Mouse (Mus musculus) thymus, adult 2 months (tissue): ENCODE data around the gene Ttll3. TPM values are rescaled to one million over a fixed set of nuclear protein-coding genes. Genes with fewer than 3 reads are reported as not detected.

Experiments
- DNase-seq: peaks from one replicate; pipeline ENCODE4 v3.0.0; 2021
- H3K27ac ChIP-seq: fragments of 200-500 bp; 2 replicates; pipeline ENCODE4 v1.5.1; 2012; ENCODE audit warnings: low read length, control low read depth; ENCODE audit not compliant: control insufficient read depth, insufficient read depth
- H3K27me3 ChIP-seq: fragments of 200-500 bp; 2 replicates; pipeline ENCODE4 v1.6.1; 2012; ENCODE audit warnings: mild to moderate bottlenecking, low read length, moderate library complexity, mixed read lengths; ENCODE audit not compliant: control insufficient read depth, insufficient read depth
- H3K36me3 ChIP-seq: fragments of 200-500 bp; 2 replicates; pipeline ENCODE4 v1.6.1; 2012; ENCODE audit warnings: mild to moderate bottlenecking, low read length, moderate library complexity; ENCODE audit not compliant: control insufficient read depth, insufficient read depth
- H3K4me1 ChIP-seq: fragments of 200-500 bp; replicated peaks from 2 replicates; pipeline ENCODE4 v1.6.1; 2012; ENCODE audit warnings: low read length; ENCODE audit not compliant: control insufficient read depth, insufficient read depth
- H3K4me3 ChIP-seq: fragments of 200-500 bp; 2 replicates; pipeline ENCODE4 v1.5.1; 2012; ENCODE audit warnings: mild to moderate bottlenecking, low read length, control low read depth, moderate library complexity; ENCODE audit not compliant: control insufficient read depth, insufficient read depth
- CTCF ChIP-seq: fragments of 200-500 bp; IDR thresholded peaks from 2 replicates; pipeline ENCODE4 v1.5.1; 2012; ENCODE audit warnings: mild to moderate bottlenecking, control low read depth, low read length, moderate library complexity, borderline replicate concordance; ENCODE audit not compliant: control insufficient read depth, poor library complexity, insufficient read depth; ENCODE audit errors: extremely low read depth
- POLR2A ChIP-seq: fragments of 200-500 bp; IDR thresholded peaks from 2 replicates; pipeline ENCODE4 v1.6.1; 2012; ENCODE audit warnings: mild to moderate bottlenecking, low read length, control low read depth, moderate library complexity; ENCODE audit not compliant: control insufficient read depth, poor library complexity, insufficient read depth; ENCODE audit errors: extremely low read depth
- WGBS: fragments of 180-500 bp; shearing (Covaris S2); methylation state at CpG from one replicate; pipeline ENCODE4 v1.1.7; 2018; 5-methylcytosine and 5-hydroxymethylcytosine counted together
- polyA plus RNA-seq: library from polyadenylated mRNA; depleted of rRNA; stranded (reverse); fragments of >200 nt; gene quantifications from 2 replicates; pipeline ENCODE4 v1.2.3, GENCODE M21; 2012

Ttll3 gene
- polyA plus RNA-seq, 1 experiment, result 43.1 TPM

GRCm38 (mm10) chr6:113427397-113427796, 38.3 kb downstream of the Ttll3 start:
- Histone ChIP-seq H3K27ac (no peak overlapping the region), H3K4me3 (no peak overlapping the region), H3K4me1 (no peaks in the 10 kb centered on the region), H3K36me3 (no peaks in the 10 kb centered on the region), H3K27me3 (no peaks in the 10 kb centered on the region)
- TF ChIP-seq POLR2A (no peak), CTCF (no peak)
- 69% methylated on average over 3 of the region's 3 CpGs for WGBS
- DNase-seq, result peak; percentile 58

- Histone ChIP-seq H3K4me3 (no peak overlapping the region), H3K4me1 (no peaks in the 10 kb centered on the region), H3K27ac (no peak overlapping the region), H3K36me3 (no peaks in the 10 kb centered on the region), H3K27me3 (no peaks in the 10 kb centered on the region)
- TF ChIP-seq CTCF (no peak), POLR2A (no peak)
- DNase-seq, result no peak
- WGBS, result 95% methylated on average over 16 of the region's 16 CpGs
These were observed 38.9 kb downstream of the Ttll3 start for GRCm38 (mm10) chr6:113428006-113428405.

- no peaks in the 10 kb centered on the region for H3K36me3 ChIP-seq
- WGBS, result 67% methylated on average over 3 of the region's 3 CpGs
- H3K4me3 ChIP-seq, result no peak overlapping the region
- no peak for TF ChIP-seq CTCF
- no peak for TF ChIP-seq POLR2A
- no peaks in the 10 kb centered on the region for H3K4me1 ChIP-seq
- no peak overlapping the region for H3K27ac ChIP-seq
- no peaks in the 10 kb centered on the region for H3K27me3 ChIP-seq
- DNase-seq, result no peak
These were observed 40.9 kb downstream of the Ttll3 start for GRCm38 (mm10) chr6:113429965-113430364.

GRCm38 (mm10) chr6:113430846-113431245, 41.8 kb downstream of the Ttll3 start:
- no peak for DNase-seq
- TF ChIP-seq CTCF, result no peak
- no peak for TF ChIP-seq POLR2A
- no peaks in the 10 kb centered on the region for H3K4me1 ChIP-seq
- no peak overlapping the region for H3K4me3 ChIP-seq
- WGBS, result 83% methylated on average over 3 of the region's 3 CpGs
- H3K36me3 ChIP-seq, result no peaks in the 10 kb centered on the region
- no peak overlapping the region for H3K27ac ChIP-seq
- H3K27me3 ChIP-seq, result no peaks in the 10 kb centered on the region

- no peaks in the 10 kb centered on the region for H3K27me3 ChIP-seq
- DNase-seq, result no peak
- H3K4me3 ChIP-seq, result no peak overlapping the region
- no peaks in the 10 kb centered on the region for H3K36me3 ChIP-seq
- H3K4me1 ChIP-seq, result no peaks in the 10 kb centered on the region
- TF ChIP-seq POLR2A (no peak), CTCF (no peak)
- 74% methylated on average over 3 of the region's 3 CpGs for WGBS
- no peak overlapping the region for H3K27ac ChIP-seq
These were observed 42.7 kb downstream of the Ttll3 start for GRCm38 (mm10) chr6:113431801-113432200.

- WGBS, result 79% methylated on average over 3 of the region's 3 CpGs
- TF ChIP-seq CTCF (no peak), POLR2A (no peak)
- Histone ChIP-seq H3K36me3 (no peaks in the 10 kb centered on the region), H3K27me3 (no peaks in the 10 kb centered on the region), H3K4me3 (no peak overlapping the region), H3K4me1 (no peaks in the 10 kb centered on the region), H3K27ac (no peak overlapping the region)
- DNase-seq, result no peak
These were observed 44.6 kb downstream of the Ttll3 start for GRCm38 (mm10) chr6:113433661-113434060.

GRCm38 (mm10) chr6:113434691-113435090, 45.6 kb downstream of the Ttll3 start:
- H3K36me3 ChIP-seq, result no peaks in the 10 kb centered on the region
- no peak overlapping the region for H3K4me3 ChIP-seq
- 86% methylated on average over 7 of the region's 7 CpGs for WGBS
- TF ChIP-seq CTCF (no peak), POLR2A (no peak)
- H3K27ac ChIP-seq, result no peak overlapping the region
- no peaks in the 10 kb centered on the region for H3K4me1 ChIP-seq
- H3K27me3 ChIP-seq, result no peaks in the 10 kb centered on the region
- DNase-seq, result no peak
